Mouse (Mus musculus) heart, adult 11 months (tissue): ENCODE data around the gene Egln1.

Experiments used
- DNase-seq: peaks from one replicate; pipeline ENCODE4 v3.0.0; 2022

Egln1 gene

GRCm38 (mm10) chr8:124897386-124898250, 51.5 kb downstream of the Egln1 start, which contains the start of the genes Exoc8 and Sprtn:
Exoc8 (minus strand) TSS chr8:124897705.
Sprtn (plus strand) TSS chr8:124897886.
- DNase-seq = peak; percentile 100

GRCm38 (mm10) chr8:124896632-124897385, 52.3 kb downstream of the Egln1 start:
- peak; percentile 98 for DNase-seq

- peak; percentile 93 for DNase-seq
Observed at GRCm38 (mm10) chr8:124896010-124896631, 53.0 kb downstream of the Egln1 start.

GRCm38 (mm10) chr8:124892596-124892995, 56.5 kb downstream of the Egln1 start:
- DNase-seq = no peak

GRCm38 (mm10) chr8:124888385-124888784, 60.7 kb downstream of the Egln1 start:
- no peak for DNase-seq

GRCm38 (mm10) chr8:124878946-124879526, 70.1 kb downstream of the Egln1 start:
- no peak for DNase-seq

- DNase-seq = no peak
Observed at GRCm38 (mm10) chr8:124878141-124878540, 71.0 kb downstream of the Egln1 start.

- DNase-seq = no peak
Observed at GRCm38 (mm10) chr8:124872690-124873089, 76.4 kb downstream of the Egln1 start.

GRCm38 (mm10) chr8:124872081-124872480, 77.0 kb downstream of the Egln1 start:
- no peak for DNase-seq

GRCm38 (mm10) chr8:124871474-124871873, 77.7 kb downstream of the Egln1 start:
- DNase-seq = no peak

- DNase-seq = peak; percentile 93
Observed at GRCm38 (mm10) chr8:124869708-124870107, 79.4 kb downstream of the Egln1 start.

- no peak for DNase-seq
Observed at GRCm38 (mm10) chr8:124867126-124867525, 82.0 kb downstream of the Egln1 start.

GRCm38 (mm10) chr8:124866669-124867068, 82.5 kb downstream of the Egln1 start:
- DNase-seq = no peak

GRCm38 (mm10) chr8:124863729-124864128, 85.4 kb downstream of the Egln1 start:
- no peak for DNase-seq

GRCm38 (mm10) chr8:124863163-124863677, 85.9 kb downstream of the Egln1 start:
- DNase-seq = no peak

- DNase-seq = peak; percentile 99
Observed at GRCm38 (mm10) chr8:124862321-124863162, 86.6 kb downstream of the Egln1 start, which contains the start of the genes Gnpat and 2810004N23Rik. Gnpat (plus strand) TSS chr8:124863033. 2810004N23Rik (minus strand) TSS chr8:124863120.

- DNase-seq = peak; percentile 95
Observed at GRCm38 (mm10) chr8:124860188-124860587, 88.9 kb downstream of the Egln1 start.

GRCm38 (mm10) chr8:124859466-124859865, 89.7 kb downstream of the Egln1 start:
- DNase-seq = no peak
